Mouse (Mus musculus) ovary, postnatal 10 days (tissue): ENCODE results near the gene D3Ertd254e.

Source experiments
- DNase-seq: peaks from one replicate; pipeline ENCODE4 v3.0.0; 2022; ENCODE audit warnings: low spot score

Gene D3Ertd254e

GRCm38 (mm10) chr3:36212758-36213157, 61.9 kb downstream of the D3Ertd254e start:
- DNase-seq: no peak
